Mouse (Mus musculus) hindbrain, embryonic 12.5 days (tissue): ENCODE data around the gene D430041D05Rik. TPM values are rescaled to one million over a fixed set of nuclear protein-coding genes. Genes with fewer than 3 reads are reported as not detected.

ENCODE experiments used
- ATAC-seq: fragments of 200-750 bp; cut with Nextera tagmentation; 2 replicates; pipeline ENCODE4 v1.8.0; 2017; ENCODE audit warnings: moderate TSS enrichment; ENCODE audit not compliant: low FRiP score
- H3K27ac ChIP-seq: fragments of 300-500 bp; sonication (generic); 2 replicates; pipeline ENCODE4 v1.5.1; 2016; ENCODE audit warnings: mild to moderate bottlenecking
- H3K27me3 ChIP-seq: fragments of 300-500 bp; sonication (generic); 2 replicates; pipeline ENCODE4 v1.6.1; 2016; ENCODE audit warnings: mild to moderate bottlenecking
- H3K36me3 ChIP-seq: fragments of 300-500 bp; sonication (generic); 2 replicates; pipeline ENCODE4 v1.6.1; 2016; ENCODE audit warnings: mild to moderate bottlenecking
- H3K4me1 ChIP-seq: fragments of 300-500 bp; sonication (generic); 2 replicates; pipeline ENCODE4 v1.6.1; 2016
- H3K4me2 ChIP-seq: fragments of 300-500 bp; sonication (generic); replicated peaks from 2 replicates; pipeline ENCODE4 v1.6.1; 2016; ENCODE audit warnings: mild to moderate bottlenecking
- H3K4me3 ChIP-seq: fragments of 300-500 bp; sonication (generic); 2 replicates; pipeline ENCODE4 v1.5.1; 2016; ENCODE audit warnings: mild to moderate bottlenecking
- H3K9ac ChIP-seq: fragments of 300-500 bp; sonication (generic); 2 replicates; pipeline ENCODE4 v1.6.1; 2016; ENCODE audit warnings: mild to moderate bottlenecking, moderate library complexity
- H3K9me3 ChIP-seq: fragments of 300-500 bp; sonication (generic); replicated peaks from 2 replicates; pipeline ENCODE4 v1.6.1; 2016; ENCODE audit warnings: mild to moderate bottlenecking
- WGBS: fragments of 180-500 bp; shearing (Covaris S2); methylation state at CpG from one replicate; pipeline ENCODE4 v1.1.7; 2016; 5-methylcytosine and 5-hydroxymethylcytosine counted together
- polyA plus RNA-seq: library from polyadenylated mRNA; unstranded; fragments of >200 nt; fragmentation: Nextera tagmentation; extraction: Ambion mirVana; gene quantifications from 2 replicates; pipeline ENCODE4 v1.2.1, GENCODE M21; 2016

The D430041D05Rik gene
- polyA plus RNA-seq, 1 experiment from 2014 or later, result 4.2 TPM

DNA sequence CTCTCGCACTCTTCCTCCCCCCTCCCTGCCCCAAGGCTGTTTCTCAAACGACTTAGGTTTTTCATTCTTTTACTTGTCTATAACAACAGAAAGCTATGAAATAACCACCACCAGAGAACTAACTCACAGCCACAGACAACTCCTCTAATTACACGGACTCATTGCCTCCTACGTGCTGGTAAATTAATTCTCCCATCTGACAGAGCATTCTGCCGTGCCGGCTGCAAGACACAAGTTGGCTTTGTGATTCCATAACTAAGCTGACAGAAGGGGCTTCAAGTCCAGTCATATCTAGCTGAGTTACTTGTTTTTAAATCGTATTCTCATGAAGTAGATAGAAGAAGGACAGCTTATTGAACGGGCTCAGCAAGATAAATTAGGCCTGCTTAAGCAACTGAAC lies 205.2 kb downstream of the D430041D05Rik start:
- Histone ChIP-seq H3K4me3 (no peak overlapping the region), H3K9ac (no peak overlapping the region), H3K27ac (no peak overlapping the region), H3K4me2 (no peak overlapping the region), H3K9me3 (no peaks in the 10 kb centered on the region), H3K36me3 (no peaks in the 10 kb centered on the region), H3K27me3 (0 out of 2 replicates have a peak, but pooled peaks cover 2% of the 10 kb centered on the region), H3K4me1 (peaks cover 8% of the 10 kb centered on the region)
- no peak for ATAC-seq
- 64% methylated on average over 8 of the region's 8 CpGs for whole genome bisulfite sequencing

DNA sequence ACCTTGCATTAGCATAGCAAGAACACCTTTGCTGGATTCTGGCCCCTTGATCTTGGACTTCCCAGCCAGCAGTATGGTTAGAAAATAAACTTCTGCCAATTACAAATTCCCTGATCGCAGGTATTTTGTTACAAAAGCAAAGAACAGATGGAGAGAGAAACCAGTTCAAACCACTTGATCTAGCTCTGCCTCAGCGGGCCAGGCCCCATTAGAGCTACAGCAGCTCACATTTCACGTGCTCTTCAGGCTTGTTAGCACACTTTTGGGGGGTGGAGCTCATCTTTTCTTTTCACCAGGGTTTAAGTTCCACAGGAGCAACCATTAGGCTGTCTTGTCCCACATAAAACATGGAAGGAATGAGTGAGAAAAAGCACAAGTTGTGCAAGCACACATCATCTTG lies 210.6 kb downstream of the D430041D05Rik start:
- H3K27ac ChIP-seq, result no peak overlapping the region
- H3K36me3 ChIP-seq, result no peaks in the 10 kb centered on the region
- WGBS, result 51% methylated on average over 3 of the region's 3 CpGs
- no peak overlapping the region for H3K9ac ChIP-seq
- no peak overlapping the region for H3K4me2 ChIP-seq
- H3K4me3 ChIP-seq, result no peak overlapping the region
- ATAC-seq, result no peak
- H3K4me1 ChIP-seq, result no peaks in the 10 kb centered on the region
- H3K9me3 ChIP-seq, result no peaks in the 10 kb centered on the region
- 0 out of 2 replicates have a peak, but pooled peaks cover 2% of the 10 kb centered on the region for H3K27me3 ChIP-seq

GRCm38 (mm10) chr2:104198186-104198585 lies 212.6 kb downstream of the D430041D05Rik start:
- ATAC-seq, result no peak
- Histone ChIP-seq H3K4me3 (no peak overlapping the region), H3K9me3 (no peaks in the 10 kb centered on the region), H3K36me3 (no peaks in the 10 kb centered on the region), H3K27ac (no peak overlapping the region), H3K27me3 (no peaks in the 10 kb centered on the region), H3K4me1 (no peaks in the 10 kb centered on the region), H3K9ac (no peak overlapping the region), H3K4me2 (no peak overlapping the region)
- WGBS, result 88% methylated on average over 6 of the region's 6 CpGs

GRCm38 (mm10) chr2:104197281-104197680 lies 213.5 kb downstream of the D430041D05Rik start:
- no peaks in the 10 kb centered on the region for H3K36me3 ChIP-seq
- no peaks in the 10 kb centered on the region for H3K4me1 ChIP-seq
- no peaks in the 10 kb centered on the region for H3K27me3 ChIP-seq
- no peak overlapping the region for H3K4me2 ChIP-seq
- ATAC-seq, result no peak
- 38% methylated on average over 3 of the region's 3 CpGs for WGBS
- H3K9me3 ChIP-seq, result no peaks in the 10 kb centered on the region
- no peak overlapping the region for H3K9ac ChIP-seq
- H3K27ac ChIP-seq, result no peak overlapping the region
- H3K4me3 ChIP-seq, result no peak overlapping the region

DNA sequence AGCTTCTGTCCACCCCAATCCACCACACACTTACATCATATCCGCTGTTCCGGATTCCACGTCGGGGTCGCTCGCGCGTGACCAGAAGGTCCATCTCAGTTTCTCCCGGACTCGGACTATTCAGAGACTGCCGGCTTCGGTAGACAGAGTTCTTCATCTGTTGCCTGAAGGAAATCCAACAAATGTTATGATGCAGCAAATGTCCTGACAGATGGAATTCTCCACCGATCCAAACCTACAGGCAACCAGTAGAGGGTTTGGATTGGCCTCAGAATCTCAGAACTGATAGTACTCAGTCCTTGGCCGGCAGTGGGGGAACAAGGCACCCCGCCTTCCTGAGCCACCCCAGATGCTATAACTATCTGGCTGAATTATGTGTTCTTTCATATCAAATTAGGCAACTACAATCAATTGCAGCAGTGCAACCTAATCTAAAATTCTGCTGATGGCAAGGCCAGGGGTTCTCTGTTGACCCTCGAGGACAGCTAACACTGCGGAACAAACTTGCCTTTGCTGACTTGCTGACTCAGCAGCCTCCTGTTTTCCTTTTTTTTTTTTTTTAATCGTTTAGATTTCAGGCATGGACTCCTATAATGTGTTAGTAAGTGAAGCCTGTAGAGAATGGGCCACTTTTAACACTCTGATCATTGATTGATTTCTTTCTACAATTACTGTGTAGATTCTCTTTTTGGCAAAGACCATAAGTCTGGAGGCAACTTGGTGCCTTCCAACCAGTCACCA lies 218.2 kb downstream of the D430041D05Rik start:
- Histone ChIP-seq H3K9ac (no peak overlapping the region), H3K4me2 (no peak overlapping the region), H3K36me3 (no peaks in the 10 kb centered on the region), H3K27me3 (no peaks in the 10 kb centered on the region), H3K27ac (no peak overlapping the region), H3K4me3 (no peak overlapping the region), H3K4me1 (no peaks in the 10 kb centered on the region), H3K9me3 (no peaks in the 10 kb centered on the region)
- WGBS, result 89% methylated on average over 18 of the region's 18 CpGs
- no peak for ATAC-seq

GRCm38 (mm10) chr2:104191723-104192122 lies 219.1 kb downstream of the D430041D05Rik start:
- Histone ChIP-seq H3K9ac (no peak overlapping the region), H3K27me3 (no peaks in the 10 kb centered on the region), H3K4me3 (no peak overlapping the region), H3K27ac (no peak overlapping the region), H3K4me1 (no peaks in the 10 kb centered on the region), H3K9me3 (no peaks in the 10 kb centered on the region), H3K36me3 (no peaks in the 10 kb centered on the region), H3K4me2 (no peak overlapping the region)
- ATAC-seq, result no peak
- WGBS, result 71% methylated on average over 2 of the region's 2 CpGs

GRCm38 (mm10) chr2:104188859-104189258 lies 222.0 kb downstream of the D430041D05Rik start:
- ATAC-seq, result no peak
- Histone ChIP-seq H3K4me2 (no peak overlapping the region), H3K4me1 (no peaks in the 10 kb centered on the region), H3K9me3 (no peaks in the 10 kb centered on the region), H3K36me3 (no peaks in the 10 kb centered on the region), H3K9ac (no peak overlapping the region), H3K4me3 (no peak overlapping the region), H3K27me3 (no peaks in the 10 kb centered on the region), H3K27ac (no peak overlapping the region)
- 78% methylated on average over 2 of the region's 2 CpGs for WGBS

GRCm38 (mm10) chr2:104187073-104187472 lies 223.7 kb downstream of the D430041D05Rik start:
- ATAC-seq, result no peak
- H3K9me3 ChIP-seq, result no peaks in the 10 kb centered on the region
- no peaks in the 10 kb centered on the region for H3K4me1 ChIP-seq
- H3K27me3 ChIP-seq, result no peaks in the 10 kb centered on the region
- no peaks in the 10 kb centered on the region for H3K36me3 ChIP-seq
- H3K4me3 ChIP-seq, result no peak overlapping the region
- WGBS, result 70% methylated on average over 3 of the region's 3 CpGs
- H3K4me2 ChIP-seq, result no peak overlapping the region
- no peak overlapping the region for H3K9ac ChIP-seq
- H3K27ac ChIP-seq, result no peak overlapping the region

DNA sequence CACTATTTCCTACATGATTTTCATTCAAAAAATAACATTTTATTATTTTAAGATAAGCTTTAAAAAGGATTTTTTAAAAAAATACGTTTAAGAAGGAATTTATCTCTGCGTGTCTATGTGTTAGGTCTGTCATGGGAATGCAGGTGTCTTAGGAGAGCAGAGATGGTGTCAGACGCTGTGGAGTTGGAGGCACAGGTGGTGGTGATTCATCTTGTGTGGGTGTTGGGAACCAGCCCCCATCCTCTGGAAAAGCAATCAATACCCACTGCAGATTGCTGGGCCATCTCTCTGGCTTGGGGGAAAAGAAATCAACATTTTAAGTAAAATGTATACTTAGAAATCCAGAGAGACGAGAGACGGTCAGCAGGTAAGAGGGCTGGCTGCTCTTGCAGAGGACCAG lies 225.2 kb downstream of the D430041D05Rik start:
- Histone ChIP-seq H3K9me3 (no peaks in the 10 kb centered on the region), H3K27ac (no peak overlapping the region), H3K9ac (no peak overlapping the region), H3K4me1 (no peaks in the 10 kb centered on the region), H3K36me3 (no peaks in the 10 kb centered on the region), H3K4me2 (no peak overlapping the region), H3K4me3 (no peak overlapping the region), H3K27me3 (no peaks in the 10 kb centered on the region)
- ATAC-seq, result no peak
- 87% methylated on average over 5 of the region's 5 CpGs for WGBS

DNA sequence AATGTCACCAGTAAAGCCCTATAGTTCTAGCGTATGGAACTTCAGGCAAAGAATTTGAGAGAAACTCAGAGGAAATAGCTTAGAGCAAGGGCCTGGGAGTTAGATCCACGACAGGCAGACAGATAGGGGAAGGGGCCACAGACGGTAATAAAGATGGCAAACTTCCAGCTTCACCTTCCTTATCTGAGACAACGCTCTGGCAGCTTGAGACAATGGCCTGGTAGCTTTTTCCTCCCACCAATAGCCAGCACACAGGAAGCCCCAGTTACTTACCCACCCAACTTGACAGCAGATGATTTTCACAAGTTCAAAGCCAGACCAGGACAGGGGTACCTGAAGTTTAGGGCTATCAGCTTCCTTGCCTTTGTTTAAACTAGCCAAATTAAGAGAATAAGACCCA lies 226.5 kb downstream of the D430041D05Rik start:
- Histone ChIP-seq H3K27me3 (no peaks in the 10 kb centered on the region), H3K4me3 (no peak overlapping the region), H3K4me2 (no peak overlapping the region), H3K9me3 (no peaks in the 10 kb centered on the region), H3K4me1 (no peaks in the 10 kb centered on the region), H3K27ac (no peak overlapping the region), H3K9ac (no peak overlapping the region), H3K36me3 (no peaks in the 10 kb centered on the region)
- no peak for ATAC-seq
- WGBS, result 75% methylated on average over 4 of the region's 4 CpGs

- Histone ChIP-seq H3K27me3 (no peaks in the 10 kb centered on the region), H3K4me3 (no peak overlapping the region), H3K27ac (no peak overlapping the region), H3K9me3 (no peaks in the 10 kb centered on the region), H3K4me2 (no peak overlapping the region), H3K9ac (no peak overlapping the region), H3K36me3 (no peaks in the 10 kb centered on the region), H3K4me1 (no peaks in the 10 kb centered on the region)
- 80% methylated on average over 5 of the region's 5 CpGs for WGBS
- no peak for ATAC-seq
These were observed 227.5 kb downstream of the D430041D05Rik start for GRCm38 (mm10) chr2:104183246-104183845.

- 86% methylated on average over 8 of the region's 8 CpGs for WGBS
- Histone ChIP-seq H3K4me2 (no peak overlapping the region), H3K27ac (no peak overlapping the region), H3K36me3 (no peaks in the 10 kb centered on the region), H3K9ac (no peak overlapping the region), H3K9me3 (no peaks in the 10 kb centered on the region), H3K27me3 (no peaks in the 10 kb centered on the region), H3K4me3 (no peak overlapping the region), H3K4me1 (peaks cover 13% of the 10 kb centered on the region)
- ATAC-seq, result no peak
These were observed 231.2 kb downstream of the D430041D05Rik start for GRCm38 (mm10) chr2:104179636-104180035.

DNA sequence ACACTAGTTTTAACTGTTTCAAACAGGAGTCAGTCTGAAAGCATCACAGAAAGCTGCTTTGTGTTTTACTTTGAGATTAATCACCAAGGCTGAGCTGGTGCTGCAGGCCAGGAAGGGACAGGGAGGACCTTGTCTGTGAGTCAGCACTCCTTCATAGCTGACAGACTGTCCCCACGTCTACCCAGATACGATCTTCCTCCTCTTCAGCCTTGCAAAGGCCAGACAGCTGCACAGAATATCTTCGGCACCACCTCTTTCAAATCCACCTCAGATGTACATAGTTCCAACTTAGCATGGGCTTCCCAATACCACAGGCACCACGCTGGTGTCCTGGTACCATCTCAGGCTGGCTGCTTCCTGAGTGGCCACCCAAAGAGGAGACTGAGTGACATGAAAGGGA lies 232.6 kb downstream of the D430041D05Rik start:
- WGBS, result 91% methylated on average over 4 of the region's 4 CpGs
- Histone ChIP-seq H3K9me3 (no peaks in the 10 kb centered on the region), H3K36me3 (no peaks in the 10 kb centered on the region), H3K4me2 (no peak overlapping the region), H3K27ac (no peak overlapping the region), H3K4me3 (no peak overlapping the region), H3K27me3 (no peaks in the 10 kb centered on the region), H3K4me1 (peaks cover 13% of the 10 kb centered on the region), H3K9ac (no peak overlapping the region)
- no peak for ATAC-seq
